Mouse (Mus musculus) erythroblast, embryonic 14.5 days (primary cell): ENCODE data around the gene Kat5.

Experiments used
- GATA1 ChIP-seq: IDR thresholded peaks from 2 replicates; pipeline ENCODE4 v1.6.1; 2012; ENCODE audit warnings: low read length, inconsistent platforms, mixed read lengths
- TAL1 ChIP-seq: IDR thresholded peaks from 3 replicates; pipeline ENCODE4 v1.6.1; 2012; ENCODE audit warnings: low read length, inconsistent platforms, mixed read lengths

GRCm38 (mm10) chr19:5608707-5609106, 1.3 kb downstream of the Kat5 start:
- TF ChIP-seq TAL1 = no peak
- no peak for TF ChIP-seq GATA1
